Mouse (Mus musculus) CH12.LX (cell line): ENCODE data around the gene Fam110a. TPM values are rescaled to one million over a fixed set of nuclear protein-coding genes. Genes with fewer than 3 reads are reported as not detected.

Experiments
- DNase-seq: peaks from one replicate; pipeline ENCODE4 v3.0.0-alpha.2; 2013; ENCODE audit errors: extremely low read depth
- H3K27ac ChIP-seq: 2 replicates; pipeline ENCODE4 v1.5.1; 2012; ENCODE audit warnings: low read depth, mild to moderate bottlenecking, control low read depth, moderate library complexity; ENCODE audit not compliant: insufficient read depth
- H3K27me3 ChIP-seq: replicated peaks from 2 replicates; pipeline ENCODE3; 2012; ENCODE audit warnings: inconsistent platforms
- H3K36me3 ChIP-seq, 2 experiments: replicated peaks in 1 of 2; 2 replicates each; pipeline versions ENCODE3 to v1.6.1; 2012; ENCODE audit warnings: inconsistent platforms in 1 of 2, low read length in 1 of 2, mild to moderate bottlenecking in 1 of 2, mixed read lengths in 1 of 2, moderate library complexity in 1 of 2; ENCODE audit not compliant: control insufficient read depth in 1 of 2, insufficient read depth in 1 of 2
- H3K4me1 ChIP-seq, 2 experiments: 2 replicates each; pipeline ENCODE4 v1.6.1; 2012; ENCODE audit warnings: inconsistent platforms in 1 of 2, moderate library complexity in 1 of 2; ENCODE audit not compliant: insufficient read depth in 2 of 2, control insufficient read depth in 1 of 2
- H3K4me2 ChIP-seq: 2 replicates; pipeline ENCODE4 v1.6.1; 2012; ENCODE audit warnings: low read depth, mild to moderate bottlenecking, control low read depth; ENCODE audit not compliant: poor library complexity, insufficient read depth, severe bottlenecking
- H3K4me3 ChIP-seq, 3 experiments: fragments of 150-350 bp in 1 of 3; sonication (generic) in 1 of 3; replicated peaks in 1 of 3; 2 replicates each; pipeline versions ENCODE3 to v1.5.1; 2011 to 2012; ENCODE audit warnings: low read depth in 2 of 3, low read length in 2 of 3, mild to moderate bottlenecking in 2 of 3, moderate library complexity in 2 of 3, control low read depth in 1 of 3, improper control_type of control experiment in 1 of 3, inconsistent platforms in 1 of 3, mixed read lengths in 1 of 3; ENCODE audit not compliant: poor library complexity in 1 of 3
- H3K79me2 ChIP-seq: replicated peaks from 2 replicates; pipeline ENCODE4 v1.6.1; 2012; ENCODE audit warnings: mild to moderate bottlenecking, moderate library complexity; ENCODE audit not compliant: control insufficient read depth, poor library complexity, insufficient read depth, severe bottlenecking; ENCODE audit errors: extremely low read depth
- H3K9ac ChIP-seq: 2 replicates; pipeline ENCODE4 v1.6.1; 2012; ENCODE audit warnings: low read depth, mild to moderate bottlenecking, control low read depth, moderate library complexity; ENCODE audit not compliant: insufficient read depth
- H3K9me3 ChIP-seq: replicated peaks from 2 replicates; pipeline ENCODE3; 2012; ENCODE audit warnings: low read length, inconsistent platforms, mixed read lengths
- BHLHE40 ChIP-seq: IDR thresholded peaks from 2 replicates; pipeline ENCODE4 v1.6.1; 2011; ENCODE audit warnings: mild to moderate bottlenecking, low read depth, low read length, improper control_type of control experiment
- CHD1 ChIP-seq: IDR thresholded peaks from 2 replicates; pipeline ENCODE4 v1.6.1; 2012; ENCODE audit warnings: low read depth, low read length, improper control_type of control experiment, inconsistent platforms
- CHD2 ChIP-seq: IDR thresholded peaks from 2 replicates; pipeline ENCODE4 v1.6.1; 2011; ENCODE audit warnings: low read length, improper control_type of control experiment
- CTCF ChIP-seq, 2 experiments: IDR thresholded peaks in 1 of 2; conservative IDR thresholded peaks in 1 of 2; 2 replicates each; pipeline ENCODE4 v1.5.1; 2011 to 2012; ENCODE audit warnings: low read depth in 2 of 2, low read length in 2 of 2, improper control_type of control experiment in 1 of 2, inconsistent platforms in 1 of 2, mild to moderate bottlenecking in 1 of 2, moderate library complexity in 1 of 2
- E2F4 ChIP-seq: IDR thresholded peaks from 2 replicates; pipeline ENCODE4 v1.6.1; 2011; ENCODE audit warnings: low read depth, low read length, improper control_type of control experiment; ENCODE audit not compliant: insufficient replicate concordance
- ELF1 ChIP-seq: IDR thresholded peaks from 2 replicates; pipeline ENCODE4 v1.6.1; 2014; ENCODE audit warnings: low read depth, mild to moderate bottlenecking, inconsistent platforms, low read length, improper control_type of control experiment
- EP300 ChIP-seq: IDR thresholded peaks from 2 replicates; pipeline ENCODE4 v1.6.1; 2011; ENCODE audit warnings: low read length, improper control_type of control experiment
- ETS1 ChIP-seq: conservative IDR thresholded peaks from 2 replicates; pipeline ENCODE4 v1.6.1; 2012; ENCODE audit warnings: low read depth, mild to moderate bottlenecking, inconsistent platforms, low read length, improper control_type of control experiment, moderate library complexity
- GABPA ChIP-seq: IDR thresholded peaks from 2 replicates; pipeline ENCODE4 v1.6.1; 2012; ENCODE audit warnings: low read depth, low read length, improper control_type of control experiment, inconsistent platforms; ENCODE audit not compliant: insufficient replicate concordance
- IRF4 ChIP-seq: IDR thresholded peaks from 2 replicates; pipeline ENCODE4 v1.6.1; 2014; ENCODE audit warnings: low read depth, mild to moderate bottlenecking, inconsistent platforms, low read length, improper control_type of control experiment
- JUND ChIP-seq: conservative IDR thresholded peaks from 2 replicates; pipeline ENCODE4 v1.6.1; 2011; ENCODE audit warnings: low read depth, low read length, improper control_type of control experiment
- KAT2A ChIP-seq: IDR thresholded peaks from 2 replicates; pipeline ENCODE4 v1.6.1; 2012; ENCODE audit warnings: low read length, improper control_type of control experiment, inconsistent platforms; ENCODE audit not compliant: insufficient replicate concordance
- MAX ChIP-seq: IDR thresholded peaks from 2 replicates; pipeline ENCODE4 v1.6.1; 2011; ENCODE audit warnings: low read length, improper control_type of control experiment
- MAZ ChIP-seq: IDR thresholded peaks from 2 replicates; pipeline ENCODE4 v1.6.1; 2012; ENCODE audit warnings: low read depth, mild to moderate bottlenecking, inconsistent platforms, low read length, improper control_type of control experiment, moderate library complexity
- MEF2A ChIP-seq: IDR thresholded peaks from 2 replicates; pipeline ENCODE4 v1.6.1; 2014; ENCODE audit warnings: low read depth, mild to moderate bottlenecking, inconsistent platforms, low read length, improper control_type of control experiment, borderline replicate concordance
- MYC ChIP-seq: IDR thresholded peaks from 2 replicates; pipeline ENCODE4 v1.6.1; 2011; ENCODE audit warnings: low read depth, mild to moderate bottlenecking, improper control_type of control experiment, low read length
- NELFE ChIP-seq: IDR thresholded peaks from 2 replicates; pipeline ENCODE4 v1.6.1; 2011; ENCODE audit warnings: low read depth, low read length, improper control_type of control experiment
- PAX5 ChIP-seq: IDR thresholded peaks from 2 replicates; pipeline ENCODE4 v1.6.1; 2012; ENCODE audit warnings: low read length, inconsistent platforms, mixed read lengths
- POLR2AphosphoS2 ChIP-seq: IDR thresholded peaks from 2 replicates; pipeline ENCODE4 v1.6.1; 2011; ENCODE audit warnings: low read depth, low read length, improper control_type of control experiment
- RAD21 ChIP-seq: IDR thresholded peaks from 2 replicates; pipeline ENCODE4 v1.6.1; 2011; ENCODE audit warnings: low read depth, mild to moderate bottlenecking, low read length, improper control_type of control experiment, moderate library complexity
- SIN3A ChIP-seq: IDR thresholded peaks from 2 replicates; pipeline ENCODE4 v1.6.1; 2012; ENCODE audit warnings: low read length, improper control_type of control experiment, inconsistent platforms
- SMC3 ChIP-seq: IDR thresholded peaks from 2 replicates; pipeline ENCODE4 v1.6.1; 2011; ENCODE audit warnings: low read depth, low read length, improper control_type of control experiment
- TBP ChIP-seq: conservative IDR thresholded peaks from 2 replicates; pipeline ENCODE4 v1.6.1; 2011; ENCODE audit warnings: low read depth, low read length, improper control_type of control experiment
- TCF12 ChIP-seq: IDR thresholded peaks from 2 replicates; pipeline ENCODE4 v1.6.1; 2014; ENCODE audit warnings: low read depth, mild to moderate bottlenecking, inconsistent platforms, low read length, improper control_type of control experiment
- USF1 ChIP-seq: IDR thresholded peaks from 2 replicates; pipeline ENCODE4 v1.6.1; 2014; ENCODE audit warnings: low read depth, mild to moderate bottlenecking, inconsistent platforms, low read length, improper control_type of control experiment
- ZC3H11A ChIP-seq: IDR thresholded peaks from 2 replicates; pipeline ENCODE4 v1.6.1; 2012; ENCODE audit warnings: low read depth, mild to moderate bottlenecking, inconsistent platforms, low read length, improper control_type of control experiment
- dilution Hi-C: fragments of 300-500 bp; cut with MboI; formaldehyde crosslinking; loops from 2 replicates; pipeline ENCODE4 v1.14.3; 2020; ENCODE audit warnings: low sequenced_read_pairs; ENCODE audit not compliant: extremely low pct_unique_long_range_greater_than_20kb, extremely low pct_ligation_motif_present
- in situ Hi-C: fragments of 300-500 bp; cut with MboI; formaldehyde crosslinking; loops from 3 replicates; pipeline ENCODE4 v1.14.3; 2019; ENCODE audit warnings: low sequenced_read_pairs, low pct_ligation_motif_present, low pct_unique_long_range_greater_than_20kb, mixed read lengths
- polyA plus RNA-seq: library from polyadenylated mRNA; unstranded; fragments of >175 nt; gene quantifications from 2 replicates; pipeline ENCODE4 v1.2.1, GENCODE M21; 2012; ENCODE audit warnings: low read depth; ENCODE audit not compliant: insufficient read length
- total RNA-seq, 2 experiments: library from RNA; depleted of rRNA; stranded (reverse); fragments of 300-350 nt in 1 of 2; fragments of >200 nt in 1 of 2; gene quantifications; 2 replicates each; pipeline ENCODE4 v1.2.3; 2012 to 2014

Gene Fam110a
- total and polyA plus RNA-seq, 3 experiments, result 3.7 to 9.8 (median 6.3) TPM

- DNase-seq, result no peak
- Histone ChIP-seq H3K4me2 (no peak overlapping the region), H3K4me1 (no peaks in the 10 kb centered on the region), H3K4me3 (no peak overlapping the region), H3K27ac (no peak overlapping the region), H3K9me3 (peaks cover 5% of the 10 kb centered on the region), H3K27me3 (peaks cover 51% of the 10 kb centered on the region), H3K36me3 (no peaks in the 10 kb centered on the region), H3K9ac (no peak overlapping the region), H3K79me2 (no peaks in the 10 kb centered on the region)
- dilution Hi-C loops (no loop called here), in situ Hi-C loops (loop anchor here (5.0 to 10.0 kb wide), 2 partner anchors 175 to 343 kb away; no protein-coding TSS in a partner anchor)
- TF ChIP-seq CTCF (conservative IDR thresholded peaks at IDR 0.05 in 1 of 2, IDR thresholded peaks at IDR 0.05 in 1 of 2; ENCODE audit: low read depth in 2 of 2, low read length in 2 of 2) (peak in 1 of 2 experiments; percentile 43; a peak in 2 of 4 replicates), SMC3 (peak; percentile 12; the same call in 1 of the 2 replicates), TCF12 (no peak), RAD21 (peak; percentile 16)
These were observed 42.0 kb upstream of the Fam110a start for GRCm38 (mm10) chr2:152022022-152022421.

GRCm38 (mm10) chr2:152020255-152020654, 40.2 kb upstream of the Fam110a start:
- H3K4me1 ChIP-seq, result no peaks in the 10 kb centered on the region
- TF ChIP-seq USF1 (no peak), ZC3H11A (no peak), MAZ (no peak), POLR2AphosphoS2 (no peak), NELFE (no peak), RAD21 (peak; percentile 64), MEF2A (no peak), PAX5 (no peak), MAX (no peak), JUND (no peak), IRF4 (no peak), EP300 (no peak), ELF1 (no peak), ETS1 (no peak), GABPA (no peak), KAT2A (no peak), SMC3 (peak; percentile 63), CTCF (conservative IDR thresholded peaks at IDR 0.05 in 1 of 2, IDR thresholded peaks at IDR 0.05 in 1 of 2; ENCODE audit: low read depth in 2 of 2, low read length in 2 of 2) (peak; percentile 67 to 76), MYC (no peak), E2F4 (no peak), TCF12 (no peak), CHD2 (no peak), BHLHE40 (no peak), SIN3A (no peak), CHD1 (no peak), TBP (no peak)
- DNase-seq, result no peak
- H3K4me3 ChIP-seq, result no peak overlapping the region
- dilution Hi-C loops (no loop called here), in situ Hi-C loops (loop anchor here (5.0 to 10.0 kb wide), 2 partner anchors 177 to 345 kb away; no protein-coding TSS in a partner anchor)
- no peak overlapping the region for H3K27ac ChIP-seq
- peaks cover 5% of the 10 kb centered on the region for H3K9me3 ChIP-seq
- no peaks in the 10 kb centered on the region for H3K36me3 ChIP-seq
- H3K4me2 ChIP-seq, result no peak overlapping the region
- H3K9ac ChIP-seq, result no peak overlapping the region
- no peaks in the 10 kb centered on the region for H3K79me2 ChIP-seq
- H3K27me3 ChIP-seq, result peaks cover 48% of the 10 kb centered on the region
